Mouse (Mus musculus) kidney, adult 2 months (tissue): ENCODE results near the gene Slco1a5.

Experiments
- CTCF ChIP-seq: fragments of 200-500 bp; conservative IDR thresholded peaks from 2 replicates; pipeline ENCODE4 v1.5.1; 2011; ENCODE audit warnings: low read depth, mild to moderate bottlenecking, control low read depth, low read length, moderate library complexity, mixed read lengths; ENCODE audit not compliant: insufficient read depth, insufficient read length
- POLR2A ChIP-seq: fragments of 200-500 bp; IDR thresholded peaks from one replicate; pipeline ENCODE4 v1.6.1; 2011; ENCODE audit warnings: low read depth, low read length, control low read depth

- TF ChIP-seq CTCF = no peak
- TF ChIP-seq POLR2A = no peak
Observed at GRCm38 (mm10) chr6:142338961-142339360, 16.2 kb upstream of the Slco1a5 start.
